Mouse (Mus musculus) limb, embryonic 15.5 days (tissue): ENCODE measurements at regions not wholly inside any gene's neighbourhood (a gene's known extent, or its start where the extent isn't known, plus 50 kb on each side); places are given as distances from the start of the nearest gene placed in this dataset.
A peak's percentile ranks its signal among the peaks of the same experiment; 100 is the strongest.
"Not testable (repeated sequence)": the region's sequence is repeated elsewhere in the genome, so short reads cannot be mapped to it uniquely, and the experiment has no call there.

ENCODE experiments used
- ATAC-seq: fragments of 200-750 bp; cut with Nextera tagmentation; 2 replicates; pipeline ENCODE4 v1.8.0; 2017; ENCODE audit warnings: low read depth, moderate TSS enrichment; ENCODE audit not compliant: insufficient number of reproducible peaks, low FRiP score, low TSS enrichment
- H3K27ac ChIP-seq: fragments of 300-500 bp; sonication (generic); 2 replicates; pipeline ENCODE4 v1.5.1; 2015; ENCODE audit warnings: moderate library complexity, mild to moderate bottlenecking, inconsistent platforms
- H3K27me3 ChIP-seq: fragments of 300-500 bp; sonication (generic); 2 replicates; pipeline ENCODE4 v1.6.1; 2015; ENCODE audit warnings: inconsistent platforms
- H3K36me3 ChIP-seq: fragments of 300-500 bp; sonication (generic); 2 replicates; pipeline ENCODE4 v1.6.1; 2015; ENCODE audit warnings: inconsistent platforms
- H3K4me1 ChIP-seq: fragments of 300-500 bp; sonication (generic); 2 replicates; pipeline ENCODE4 v1.6.1; 2015; ENCODE audit warnings: inconsistent platforms
- H3K4me2 ChIP-seq: fragments of 300-500 bp; sonication (generic); 2 replicates; pipeline ENCODE4 v1.6.1; 2015; ENCODE audit warnings: mild to moderate bottlenecking, inconsistent platforms
- H3K4me3 ChIP-seq: fragments of 300-500 bp; sonication (generic); 2 replicates; pipeline ENCODE4 v1.5.1; 2015; ENCODE audit warnings: mild to moderate bottlenecking, inconsistent platforms
- H3K9ac ChIP-seq: fragments of 300-500 bp; sonication (generic); 2 replicates; pipeline ENCODE4 v1.6.1; 2015; ENCODE audit warnings: inconsistent platforms
- H3K9me3 ChIP-seq: fragments of 300-500 bp; sonication (generic); 2 replicates; pipeline ENCODE4 v1.6.1; 2016; ENCODE audit warnings: inconsistent platforms
- WGBS: fragments of 180-500 bp; shearing (Covaris S2); methylation state at CpG from one replicate; pipeline ENCODE4 v1.1.7; 2015; 5-methylcytosine and 5-hydroxymethylcytosine counted together

- Histone ChIP-seq H3K9ac (no peak overlapping the region), H3K9me3 (no peaks in the 10 kb centered on the region), H3K36me3 (no peaks in the 10 kb centered on the region), H3K4me2 (no peak overlapping the region), H3K27me3 (no peaks in the 10 kb centered on the region), H3K27ac (no peak overlapping the region), H3K4me1 (peaks cover 6% of the 10 kb centered on the region; the same call in 1 of the 2 replicates), H3K4me3 (no peak overlapping the region)
- 74% methylated on average over 2 of the region's 2 CpGs for WGBS
- ATAC-seq, result no peak
These were observed 1338.7 kb upstream of the A1bg start for GRCm38 (mm10) chr15:62261520-62261919.

GRCm38 (mm10) chr15:62258611-62259010, 1335.8 kb upstream of the A1bg start:
- H3K9me3 ChIP-seq, result no peaks in the 10 kb centered on the region
- H3K36me3 ChIP-seq, result no peaks in the 10 kb centered on the region
- no peak overlapping the region for H3K4me2 ChIP-seq
- H3K27me3 ChIP-seq, result no peaks in the 10 kb centered on the region
- no peak overlapping the region for H3K4me3 ChIP-seq
- no peak overlapping the region for H3K27ac ChIP-seq
- no peak overlapping the region for H3K9ac ChIP-seq
- H3K4me1 ChIP-seq, result peaks cover 6% of the 10 kb centered on the region; the same call in 1 of the 2 replicates
- WGBS, result 78% methylated on average over 5 of the region's 5 CpGs
- ATAC-seq, result no peak

DNA sequence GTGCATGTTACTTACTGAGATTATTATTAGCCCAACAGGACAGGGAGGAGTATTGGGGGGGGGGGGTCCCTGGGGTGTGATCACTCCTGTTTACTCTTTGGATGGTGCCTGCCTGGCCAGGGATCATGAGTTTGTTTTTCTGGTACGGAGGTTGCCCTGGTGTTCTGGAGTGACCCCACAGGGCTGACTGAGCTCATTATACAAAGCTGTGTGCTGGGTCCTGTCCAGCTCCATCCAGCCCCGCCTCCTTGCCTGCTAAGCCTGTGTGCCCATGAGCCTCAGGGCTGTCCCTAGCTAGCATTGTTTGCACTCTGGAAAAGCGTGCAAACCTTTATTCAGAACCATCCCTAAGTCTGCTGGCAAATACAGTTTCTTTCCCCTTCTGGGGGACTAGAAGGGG, 1335.1 kb upstream of the A1bg start:
- Histone ChIP-seq H3K27me3 (no peaks in the 10 kb centered on the region), H3K36me3 (no peaks in the 10 kb centered on the region), H3K4me3 (no peak overlapping the region), H3K9ac (no peak overlapping the region), H3K4me2 (no peak overlapping the region), H3K27ac (no peak overlapping the region), H3K4me1 (peaks cover 6% of the 10 kb centered on the region; the same call in 1 of the 2 replicates), H3K9me3 (no peaks in the 10 kb centered on the region)
- peak; percentile 71 for ATAC-seq
- 36% methylated on average over 3 of the region's 3 CpGs for whole genome bisulfite sequencing

- H3K27ac ChIP-seq, result no peak overlapping the region
- H3K36me3 ChIP-seq, result no peaks in the 10 kb centered on the region
- H3K4me1 ChIP-seq, result peaks cover 6% of the 10 kb centered on the region; the same call in 1 of the 2 replicates
- no peak overlapping the region for H3K4me3 ChIP-seq
- no peak overlapping the region for H3K4me2 ChIP-seq
- H3K9ac ChIP-seq, result no peak overlapping the region
- ATAC-seq, result no peak
- no peaks in the 10 kb centered on the region for H3K27me3 ChIP-seq
- H3K9me3 ChIP-seq, result no peaks in the 10 kb centered on the region
- WGBS, result 60% methylated on average over 1 of the region's 1 CpGs
These were observed 1334.4 kb upstream of the A1bg start for GRCm38 (mm10) chr15:62257110-62257667.

GRCm38 (mm10) chr15:62255571-62255970, 1332.8 kb upstream of the A1bg start:
- Histone ChIP-seq H3K9ac (no peak overlapping the region), H3K27me3 (no peaks in the 10 kb centered on the region), H3K9me3 (no peaks in the 10 kb centered on the region), H3K27ac (no peak overlapping the region), H3K4me1 (peaks cover 6% of the 10 kb centered on the region; the same call in 1 of the 2 replicates), H3K4me2 (no peak overlapping the region), H3K4me3 (no peak overlapping the region), H3K36me3 (no peaks in the 10 kb centered on the region)
- ATAC-seq, result no peak
- WGBS, result 93% methylated on average over 5 of the region's 5 CpGs

DNA sequence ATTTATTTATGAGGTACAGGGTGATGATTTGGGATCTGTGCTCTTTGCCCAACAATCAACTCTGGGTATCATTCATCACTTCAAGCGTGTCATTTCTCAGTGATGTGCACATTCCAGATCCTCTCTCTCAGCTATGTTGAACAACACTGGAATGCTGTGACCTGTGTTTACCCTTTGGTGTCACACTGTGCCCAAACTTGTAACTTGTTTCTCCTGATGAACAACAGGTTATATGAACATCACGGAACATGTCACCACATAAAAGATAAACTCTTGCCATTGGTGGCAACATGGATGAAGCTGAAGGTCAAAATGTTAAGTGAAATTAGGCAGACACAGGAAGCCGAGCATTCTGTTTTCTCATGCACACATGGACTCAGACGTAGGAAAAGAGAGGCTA, 1330.9 kb upstream of the A1bg start:
- Histone ChIP-seq H3K27ac (no peak overlapping the region), H3K4me2 (no peak overlapping the region), H3K9ac (no peak overlapping the region), H3K36me3 (no peaks in the 10 kb centered on the region), H3K9me3 (no peaks in the 10 kb centered on the region), H3K4me1 (peaks cover 6% of the 10 kb centered on the region; the same call in 1 of the 2 replicates), H3K27me3 (no peaks in the 10 kb centered on the region), H3K4me3 (no peak overlapping the region)
- 74% methylated on average over 4 of the region's 4 CpGs for WGBS
- no peak for ATAC-seq

DNA sequence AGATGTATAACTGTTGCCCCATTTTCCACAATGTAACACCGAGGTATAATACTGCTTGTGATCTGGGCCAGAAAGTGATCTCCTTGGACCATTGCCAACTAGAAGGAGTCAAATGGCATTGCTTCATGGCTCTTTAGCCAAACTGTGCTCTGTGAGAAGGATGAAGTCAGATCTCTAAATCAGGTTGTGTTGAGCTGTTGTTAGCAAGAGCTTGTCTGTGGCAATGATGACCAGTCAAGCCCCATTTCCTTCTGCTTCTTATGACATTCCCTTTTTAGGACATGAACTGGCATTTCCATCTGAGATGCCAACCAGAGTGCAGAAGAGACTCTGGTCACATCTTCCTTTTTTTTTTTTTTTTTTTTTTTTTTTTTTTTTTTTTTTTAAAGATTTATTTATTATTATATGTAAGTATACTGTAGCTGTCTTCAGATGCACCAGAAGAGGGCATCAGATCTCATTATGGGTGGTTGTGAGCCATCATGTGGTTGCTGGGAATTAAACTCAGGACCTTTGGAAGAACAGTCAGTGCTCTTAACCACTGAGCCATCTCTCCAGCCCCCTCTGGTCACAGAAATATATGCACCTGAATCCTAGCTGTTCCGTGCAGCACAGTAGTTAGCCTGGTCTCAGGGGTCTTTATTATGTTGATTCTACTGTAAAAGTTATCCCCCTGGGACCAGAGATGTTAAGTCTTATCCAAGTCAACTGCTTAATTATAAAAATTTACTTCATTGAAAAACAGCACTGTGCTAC, 1329.4 kb upstream of the A1bg start:
- not testable (repeated sequence) for H3K4me3 ChIP-seq, H3K27ac ChIP-seq, H3K36me3 ChIP-seq, H3K9me3 ChIP-seq, H3K4me1 ChIP-seq, ATAC-seq, H3K27me3 ChIP-seq, H3K9ac ChIP-seq, H3K4me2 ChIP-seq
- 78% methylated on average over 2 of the region's 2 CpGs for WGBS

- WGBS, result 90% methylated on average over 4 of the region's 4 CpGs
- Histone ChIP-seq H3K27ac (no peak overlapping the region), H3K4me3 (no peak overlapping the region), H3K9me3 (no peaks in the 10 kb centered on the region), H3K9ac (no peak overlapping the region), H3K36me3 (no peaks in the 10 kb centered on the region), H3K27me3 (no peaks in the 10 kb centered on the region), H3K4me2 (no peak overlapping the region), H3K4me1 (no peaks in the 10 kb centered on the region)
- no peak for ATAC-seq
These were observed 1326.6 kb upstream of the A1bg start for GRCm38 (mm10) chr15:62249436-62249835.

- Histone ChIP-seq H3K9ac (no peak overlapping the region), H3K27me3 (no peaks in the 10 kb centered on the region), H3K4me3 (no peak overlapping the region), H3K4me1 (no peaks in the 10 kb centered on the region), H3K36me3 (no peaks in the 10 kb centered on the region), H3K9me3 (no peaks in the 10 kb centered on the region), H3K4me2 (no peak overlapping the region), H3K27ac (no peak overlapping the region)
- no peak for ATAC-seq
- 73% methylated on average over 4 of the region's 4 CpGs for WGBS
These were observed 1323.8 kb upstream of the A1bg start for GRCm38 (mm10) chr15:62246561-62247079.

DNA sequence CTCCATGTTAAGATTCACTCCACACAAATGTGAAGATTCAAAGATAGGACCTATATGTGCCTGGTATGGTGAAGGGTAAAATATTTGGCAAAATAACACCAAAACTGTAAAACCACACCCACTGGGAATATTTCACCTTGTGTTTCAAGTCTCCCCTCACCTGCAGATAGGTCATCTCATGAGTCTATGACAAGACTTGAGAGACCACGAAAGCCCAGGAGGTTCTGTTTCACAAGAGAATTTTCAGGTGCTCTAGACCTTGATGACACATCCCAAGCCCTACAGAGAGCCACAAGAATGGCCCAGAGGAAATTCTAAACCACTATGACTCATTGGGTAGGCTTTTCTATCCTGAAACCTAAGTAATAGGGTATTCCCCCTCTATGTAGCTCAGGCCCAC, 1322.4 kb upstream of the A1bg start:
- no peak overlapping the region for H3K4me3 ChIP-seq
- WGBS, result 86% methylated on average over 1 of the region's 1 CpGs
- no peaks in the 10 kb centered on the region for H3K9me3 ChIP-seq
- H3K27ac ChIP-seq, result no peak overlapping the region
- no peak for ATAC-seq
- H3K4me2 ChIP-seq, result no peak overlapping the region
- no peaks in the 10 kb centered on the region for H3K36me3 ChIP-seq
- no peak overlapping the region for H3K9ac ChIP-seq
- no peaks in the 10 kb centered on the region for H3K4me1 ChIP-seq
- no peaks in the 10 kb centered on the region for H3K27me3 ChIP-seq

DNA sequence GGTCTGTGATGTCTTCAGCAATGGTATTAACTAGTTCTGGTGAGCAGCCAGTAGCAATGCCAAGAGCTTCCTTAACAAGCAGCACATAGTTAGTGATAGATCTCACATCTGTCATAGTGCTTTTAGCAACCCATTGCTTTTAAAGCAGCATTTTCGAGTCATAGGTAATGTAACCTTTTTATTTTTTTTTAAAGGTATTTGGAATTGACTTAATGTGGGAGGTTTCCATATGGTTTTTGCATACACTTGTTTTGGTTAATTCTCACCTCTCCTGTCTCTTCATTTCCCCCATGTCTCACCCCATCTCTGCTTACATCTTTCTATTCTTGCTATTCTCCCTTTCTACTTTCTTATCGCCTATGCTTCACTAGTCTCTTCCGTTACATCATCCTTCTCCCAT, 1322.0 kb upstream of the A1bg start:
- WGBS, result 98% methylated on average over 3 of the region's 3 CpGs
- H3K4me2 ChIP-seq, result no peak overlapping the region
- ATAC-seq, result no peak
- no peaks in the 10 kb centered on the region for H3K9me3 ChIP-seq
- no peak overlapping the region for H3K4me3 ChIP-seq
- no peak overlapping the region for H3K27ac ChIP-seq
- no peaks in the 10 kb centered on the region for H3K27me3 ChIP-seq
- no peaks in the 10 kb centered on the region for H3K4me1 ChIP-seq
- H3K36me3 ChIP-seq, result no peaks in the 10 kb centered on the region
- H3K9ac ChIP-seq, result no peak overlapping the region

DNA sequence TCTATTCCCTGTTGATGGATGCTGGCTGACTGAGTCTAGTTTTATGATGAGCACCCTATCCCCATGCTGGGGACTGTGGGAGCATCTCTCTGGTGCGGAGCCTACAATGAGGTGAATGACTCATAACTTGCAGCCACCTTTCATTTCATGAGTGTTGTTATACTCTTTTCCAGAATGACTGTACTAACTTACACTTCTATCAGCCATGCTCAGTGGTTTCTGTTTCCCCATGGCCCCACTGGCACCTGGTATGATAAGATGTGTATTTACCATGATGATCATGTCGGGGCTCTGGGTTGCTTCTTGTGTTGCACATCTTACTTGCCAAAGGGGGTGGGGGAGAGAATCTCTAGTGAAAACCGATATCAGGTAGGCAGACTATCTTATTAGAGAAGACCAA, 1317.2 kb upstream of the A1bg start:
- Histone ChIP-seq H3K9ac (no peak overlapping the region), H3K4me2 (no peak overlapping the region), H3K4me3 (no peak overlapping the region), H3K27ac (no peak overlapping the region), H3K36me3 (no peaks in the 10 kb centered on the region), H3K9me3 (no peaks in the 10 kb centered on the region), H3K27me3 (no peaks in the 10 kb centered on the region), H3K4me1 (no peaks in the 10 kb centered on the region)
- ATAC-seq, result no peak
- 95% methylated on average over 3 of the region's 3 CpGs for WGBS
